Mouse (Mus musculus) heart, postnatal 4 days (tissue): ENCODE results near the gene 9530053A07Rik. TPM values are rescaled to one million over a fixed set of nuclear protein-coding genes. Genes with fewer than 3 reads are reported as not detected.

ENCODE experiments used
- DNase-seq: peaks from one replicate; pipeline ENCODE4 v3.0.0; 2021
- total RNA-seq, 2 experiments: library from RNA; stranded (reverse); gene quantifications; 2 replicates each; pipeline ENCODE4 v1.2.3; 2021

9530053A07Rik gene
- total RNA-seq, 2 experiments from 2014 or later = not detected

DNA sequence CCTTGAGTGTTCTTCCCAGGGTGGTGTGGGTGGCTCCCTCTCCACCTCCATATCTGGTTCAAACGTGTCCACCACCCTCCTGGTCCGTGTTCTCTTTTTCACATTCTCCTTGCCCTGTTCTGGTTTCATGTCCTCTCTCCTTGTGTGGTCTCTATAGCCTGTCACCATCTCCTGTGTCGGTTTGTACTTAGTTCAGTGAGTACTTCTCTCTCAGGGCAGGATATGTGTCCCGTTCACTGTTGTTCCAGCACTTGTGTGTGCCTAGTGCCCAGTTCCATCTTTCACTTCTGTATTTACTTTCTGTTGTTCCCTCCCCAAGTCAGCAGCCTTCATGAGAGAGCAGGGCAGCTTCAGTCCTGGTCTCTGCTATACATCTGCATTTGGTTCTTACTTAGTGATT lies 46.1 kb downstream of the 9530053A07Rik start:
- no peak for DNase-seq

DNA sequence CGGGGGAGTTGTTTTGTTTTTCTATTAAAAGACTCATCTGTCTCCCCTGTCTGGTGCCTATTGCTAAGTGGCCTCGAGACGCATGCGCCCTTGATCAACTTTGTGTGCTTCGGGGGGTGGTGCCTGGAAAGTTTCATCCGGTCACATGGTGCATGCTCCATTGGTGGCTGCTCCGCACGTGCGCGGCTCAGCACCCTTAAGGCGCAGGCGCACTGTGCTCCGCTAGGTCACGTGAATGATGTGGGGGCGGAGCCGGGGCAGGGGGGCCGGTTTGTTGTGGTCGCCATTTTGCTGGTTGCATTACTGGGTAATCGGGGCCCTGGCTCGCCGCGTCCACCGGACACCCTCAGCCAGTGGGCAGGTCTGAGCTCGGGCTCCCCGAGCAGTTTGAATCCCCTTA lies 50.0 kb downstream of the 9530053A07Rik start, which contains the start of gene Dyrk1b:
Dyrk1b (plus strand) TSS at position 242 of the 400 bp plus-strand sequence.
- peak; percentile 99 for DNase-seq

DNA sequence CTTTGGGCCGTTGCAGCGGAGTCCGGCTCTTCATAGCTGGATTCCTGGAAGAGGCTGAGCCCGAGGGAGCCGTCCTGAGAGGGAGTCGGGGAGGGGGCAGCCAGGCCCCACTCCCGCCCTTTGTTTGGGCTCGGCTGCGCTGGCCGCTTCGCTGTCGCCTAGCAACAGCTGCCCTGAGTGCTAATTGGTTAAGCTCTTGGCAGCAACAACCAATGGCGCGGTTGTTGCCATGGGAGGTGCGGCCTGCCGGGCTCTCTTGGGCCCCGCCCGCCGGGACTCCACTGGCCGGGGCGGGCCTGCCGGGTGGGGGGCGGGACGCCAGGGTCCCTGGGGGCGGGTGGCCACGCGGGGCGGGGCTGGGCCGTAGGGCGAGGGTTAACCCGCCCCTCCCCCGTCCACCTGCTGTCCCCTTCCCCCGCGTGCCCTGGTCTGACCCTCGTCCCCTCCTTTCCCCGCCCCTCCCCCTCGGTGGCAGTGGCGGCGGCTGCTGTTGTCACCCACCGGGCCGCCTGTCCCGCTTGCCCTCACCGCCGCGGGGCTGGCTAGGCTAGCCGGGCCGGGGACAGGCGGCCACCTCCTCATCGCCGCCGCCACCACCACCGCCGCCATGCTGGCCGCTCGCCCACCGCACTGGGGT lies 50.6 kb downstream of the 9530053A07Rik start:
- peak; percentile 95 for DNase-seq

DNA sequence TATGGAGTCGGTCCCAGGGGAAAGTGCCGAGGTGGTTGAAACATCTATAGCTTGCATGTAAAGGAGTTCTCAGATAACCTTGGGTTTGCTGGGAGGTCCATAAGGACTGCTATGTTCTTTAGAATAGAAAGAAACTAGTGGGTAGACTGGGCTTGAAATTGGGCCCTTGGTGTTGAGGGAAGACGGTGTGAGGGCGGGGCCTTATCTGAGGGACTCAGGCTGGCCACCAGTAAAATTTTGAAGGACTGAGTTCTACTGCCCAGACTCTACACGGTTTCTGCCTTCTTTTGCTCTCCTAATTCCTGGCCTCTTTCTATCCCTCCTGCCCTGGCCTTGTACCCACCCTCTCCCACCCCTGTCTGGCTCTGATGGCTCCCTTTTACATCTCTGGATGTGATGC lies 51.6 kb downstream of the 9530053A07Rik start:
- DNase-seq = no peak

DNA sequence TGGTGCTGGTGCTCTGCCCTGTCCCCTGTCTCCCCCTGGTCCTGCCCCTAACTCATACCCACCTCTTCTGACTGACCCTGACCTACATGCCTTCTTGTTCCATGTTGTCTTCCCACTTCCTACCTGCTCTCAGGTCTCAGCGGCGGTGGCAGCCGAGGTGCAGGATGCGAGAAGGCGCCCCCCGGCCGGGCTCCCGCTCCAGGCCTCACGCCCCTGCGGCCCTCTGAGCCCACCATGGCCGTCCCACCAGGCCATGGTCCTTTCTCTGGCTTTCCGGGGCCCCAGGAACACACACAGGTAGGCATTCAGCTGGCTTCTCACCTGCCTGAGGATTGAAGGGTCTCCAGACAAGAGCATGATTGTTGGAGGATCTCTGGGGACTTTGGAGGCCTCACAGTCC lies 52.1 kb downstream of the 9530053A07Rik start:
- no peak for DNase-seq

DNA sequence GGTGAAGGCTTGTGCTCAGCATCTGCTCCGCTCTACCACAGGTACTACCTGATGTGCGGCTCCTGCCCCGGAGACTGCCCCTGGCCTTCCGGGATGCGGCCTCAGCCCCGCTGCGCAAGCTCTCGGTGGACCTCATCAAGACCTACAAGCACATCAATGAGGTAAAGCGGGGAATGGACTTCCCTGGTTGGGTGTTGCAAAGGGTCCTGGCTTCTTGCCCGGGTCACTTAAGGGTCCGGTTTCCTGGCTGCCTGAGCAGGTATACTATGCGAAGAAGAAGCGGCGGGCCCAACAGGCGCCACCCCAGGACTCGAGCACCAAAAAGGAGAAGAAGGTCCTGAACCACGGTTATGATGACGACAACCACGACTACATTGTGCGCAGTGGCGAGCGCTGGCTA lies 53.1 kb downstream of the 9530053A07Rik start:
- no peak for DNase-seq

DNA sequence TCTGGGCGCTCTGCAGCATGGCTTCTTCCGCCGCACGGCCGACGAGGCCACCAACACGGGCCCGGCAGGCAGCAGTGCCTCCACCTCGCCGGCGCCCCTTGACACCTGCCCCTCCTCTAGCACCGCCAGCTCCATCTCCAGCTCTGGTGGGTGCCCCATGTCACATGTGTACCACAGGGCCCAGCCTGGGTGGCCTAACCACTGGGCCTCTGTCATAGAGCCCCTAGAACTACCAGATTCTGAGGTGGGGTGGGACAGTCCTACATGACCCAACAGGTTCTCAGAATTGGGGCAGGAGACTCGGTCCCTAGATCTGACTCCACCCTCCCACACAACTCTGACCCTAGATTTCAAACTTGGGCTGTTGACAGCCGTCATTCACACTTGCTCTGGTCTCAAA lies 56.6 kb downstream of the 9530053A07Rik start:
- no peak for DNase-seq

DNA sequence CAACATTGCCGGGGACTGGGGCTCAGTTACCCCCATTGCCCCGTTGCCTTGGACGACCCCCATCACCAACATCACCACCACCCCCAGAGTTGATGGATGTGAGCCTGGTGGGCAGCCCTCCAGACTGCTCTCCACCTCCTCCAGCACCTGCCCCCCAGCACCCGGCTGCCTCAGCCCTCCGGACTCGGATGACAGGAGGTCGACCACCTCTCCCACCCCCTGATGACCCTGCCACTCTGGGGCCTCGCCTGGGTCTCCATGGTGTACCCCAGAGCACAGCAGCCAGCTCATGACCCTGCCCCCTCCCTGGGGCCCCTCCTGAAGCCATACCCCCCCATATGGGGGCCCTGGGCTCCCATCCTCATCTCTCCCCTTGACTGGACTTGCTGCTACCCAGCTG lies 57.4 kb downstream of the 9530053A07Rik start:
- DNase-seq = no peak

DNA sequence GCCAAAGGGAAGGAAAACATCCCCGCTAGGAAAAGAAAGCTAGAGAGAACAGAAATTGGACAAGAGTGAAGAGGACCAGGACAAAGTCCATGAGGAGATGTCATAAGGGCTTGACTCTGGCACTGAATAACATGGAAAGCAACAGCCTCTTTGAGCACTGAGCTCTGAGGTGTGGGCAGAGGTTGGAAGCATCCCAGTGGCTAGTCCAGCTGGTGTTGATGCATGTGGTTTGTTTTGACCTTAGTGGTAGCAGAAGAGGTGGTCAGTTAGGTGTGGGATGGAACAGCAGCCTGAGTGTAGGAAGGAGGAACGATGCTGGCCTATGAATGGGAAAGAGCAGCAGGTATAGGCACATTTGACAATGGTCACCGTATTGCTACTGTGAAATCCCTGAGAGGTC lies 62.2 kb downstream of the 9530053A07Rik start:
- DNase-seq = no peak

DNA sequence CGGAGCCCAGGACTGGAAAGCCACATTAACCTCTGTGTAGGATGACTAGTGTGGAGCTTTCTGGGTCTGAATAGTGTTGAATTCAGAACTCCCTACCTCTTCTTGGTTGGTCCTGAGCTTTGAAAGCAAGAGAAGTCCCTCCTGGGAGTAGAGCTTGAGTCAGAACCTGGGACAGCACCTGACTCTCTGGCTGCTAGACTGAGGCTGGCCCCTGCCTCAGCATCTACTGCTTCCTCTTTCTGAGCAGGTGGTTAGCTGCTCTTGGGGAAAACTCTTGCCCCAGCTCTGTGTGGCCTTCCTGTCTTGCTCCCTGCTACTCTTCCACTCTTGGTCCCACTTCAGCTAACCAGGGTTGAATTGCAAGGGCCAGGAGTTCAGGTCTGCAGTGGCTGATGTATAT lies 62.6 kb downstream of the 9530053A07Rik start:
- DNase-seq = no peak

DNA sequence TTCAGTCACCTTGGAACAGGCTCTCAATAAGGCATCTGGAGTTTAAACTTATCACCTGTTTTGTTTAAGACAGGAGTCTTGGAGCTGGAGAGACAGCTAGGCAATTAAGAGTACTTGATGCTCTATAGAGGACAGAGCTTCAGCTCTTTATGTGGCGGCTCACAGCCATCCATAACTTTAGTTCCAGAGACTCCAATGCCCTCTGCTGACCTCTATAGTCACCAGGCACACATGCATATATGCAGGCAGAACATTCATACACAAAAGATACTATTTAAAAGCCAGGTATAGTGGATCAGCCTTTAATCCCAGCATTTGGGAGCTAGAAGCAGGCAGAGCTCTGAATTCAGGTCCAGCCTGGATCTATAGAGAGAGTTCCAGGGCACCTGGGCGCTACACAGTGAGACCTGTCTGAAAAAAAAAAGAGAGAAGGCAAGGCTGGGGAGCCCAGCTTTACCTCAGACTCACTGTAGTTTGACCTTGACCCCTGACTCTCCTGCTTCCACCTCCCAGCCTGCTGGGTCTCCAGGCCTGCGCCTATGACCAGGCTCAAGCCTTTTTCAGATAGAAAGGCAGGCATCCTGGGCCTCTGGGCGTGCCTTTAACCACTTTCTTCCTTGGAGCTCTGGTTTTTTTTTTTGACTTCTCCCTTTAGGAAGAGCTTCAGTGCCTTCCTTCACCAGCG lies 66.3 kb downstream of the 9530053A07Rik start:
- DNase-seq = no peak

DNA sequence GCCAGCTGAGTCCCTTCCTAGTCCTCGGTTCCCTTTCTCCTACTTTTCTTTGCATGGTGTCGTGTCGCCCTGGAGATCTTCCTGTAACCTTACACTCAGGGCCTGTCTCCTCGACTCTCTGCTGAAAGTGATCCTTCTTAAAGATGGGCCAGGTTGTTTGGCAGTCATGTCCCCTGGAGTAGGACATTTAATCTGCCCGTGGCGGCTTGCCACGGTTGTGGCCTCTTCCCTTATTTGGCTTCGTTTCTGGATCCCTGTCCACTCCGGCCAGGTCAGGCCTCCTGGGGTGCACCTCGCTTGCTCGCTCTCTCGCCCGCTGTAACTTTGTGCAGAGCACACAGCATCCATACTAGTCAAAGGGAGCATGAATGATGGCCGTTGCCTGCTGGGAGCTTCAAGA lies 67.3 kb downstream of the 9530053A07Rik start:
- no peak for DNase-seq

DNA sequence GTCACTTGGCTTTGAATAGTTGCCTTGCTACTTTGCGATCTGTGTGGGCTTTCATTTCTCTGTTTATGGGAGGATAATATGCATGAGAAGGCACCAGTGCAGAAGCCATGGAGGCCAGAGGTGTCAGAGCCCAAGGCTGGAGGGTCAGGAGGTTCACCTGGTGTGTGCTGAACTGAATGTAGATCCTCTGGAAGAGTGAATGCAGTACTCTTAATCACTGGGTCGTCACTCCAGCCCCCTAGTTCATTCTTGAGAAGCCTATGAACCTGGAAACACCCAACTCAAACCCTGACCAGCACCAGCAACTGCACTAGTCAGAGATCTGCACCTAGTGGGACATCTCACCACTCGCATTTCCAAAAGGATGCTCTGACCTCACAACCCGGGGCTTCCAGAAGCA lies 69.8 kb downstream of the 9530053A07Rik start:
- DNase-seq = no peak

DNA sequence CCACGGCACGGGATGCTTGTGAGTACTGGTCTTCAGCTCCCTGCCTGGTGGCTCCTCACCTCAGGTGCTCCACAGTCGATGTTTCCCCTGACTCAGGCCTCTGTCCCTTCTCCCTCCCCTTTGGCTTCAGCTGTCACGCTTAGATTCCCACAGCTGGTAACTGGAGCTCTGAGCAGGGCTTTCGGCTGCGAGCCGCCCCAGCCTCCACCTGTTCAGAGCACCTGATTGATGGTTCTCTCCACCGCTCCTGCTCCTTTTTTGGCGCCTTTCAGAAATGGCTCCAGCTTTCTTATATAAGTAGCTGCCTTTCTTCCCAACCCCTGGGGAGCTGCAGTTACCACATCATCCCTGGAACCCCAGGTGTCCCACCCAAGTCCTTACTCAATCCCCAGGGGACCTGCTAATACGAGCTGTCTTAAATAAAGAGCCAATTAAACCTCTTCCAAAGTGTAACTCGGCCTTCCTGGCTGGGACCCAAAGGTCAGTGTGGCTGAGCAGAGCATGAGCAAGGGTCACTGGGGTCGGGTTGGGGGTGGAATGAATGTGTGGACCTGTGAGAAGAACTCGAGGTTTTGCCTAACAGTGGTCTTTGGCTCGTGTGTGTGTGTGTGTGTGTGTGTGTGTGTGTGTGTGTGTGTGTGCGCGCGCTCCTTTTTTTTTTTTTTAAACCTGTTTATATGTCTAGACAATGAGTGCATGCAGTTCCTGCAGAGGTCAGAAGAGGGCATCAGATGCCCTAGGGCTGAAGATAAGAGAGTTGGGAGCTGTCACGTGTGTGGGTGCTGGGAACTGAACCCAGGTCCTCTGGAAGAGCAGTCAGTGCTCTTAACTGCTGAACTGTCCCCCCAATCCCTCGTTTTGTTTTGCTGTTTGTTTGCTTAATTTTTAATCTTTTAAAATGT lies 74.2 kb downstream of the 9530053A07Rik start:
- DNase-seq = no peak

DNA sequence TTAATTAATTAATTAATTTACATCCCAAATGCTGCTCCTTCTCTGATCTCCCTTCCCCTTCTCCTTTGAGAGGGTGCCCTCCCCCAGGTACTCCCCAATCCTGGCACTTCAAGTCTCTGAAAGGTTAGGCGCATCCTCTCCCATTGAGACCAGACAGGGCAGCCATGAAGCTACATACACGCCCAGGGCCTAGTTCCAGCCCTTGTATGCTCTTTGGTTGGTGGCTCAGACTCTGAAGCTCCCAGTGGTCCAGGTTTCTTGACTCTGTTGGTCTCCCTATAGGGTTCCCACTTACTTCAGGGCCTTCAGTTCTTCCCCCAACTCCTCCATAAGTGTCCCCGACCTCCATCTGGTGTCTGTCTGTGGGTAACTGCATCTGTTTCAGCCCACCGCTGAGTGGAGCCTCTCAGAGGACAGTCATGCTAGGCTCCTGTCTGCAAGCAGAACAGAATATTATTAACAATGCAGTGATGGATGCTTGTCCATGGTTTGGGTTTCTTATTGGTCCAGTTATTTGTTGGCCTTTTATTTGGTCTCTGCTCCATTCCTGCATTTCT lies 76.9 kb downstream of the 9530053A07Rik start:
- peak; percentile 61 for DNase-seq

DNA sequence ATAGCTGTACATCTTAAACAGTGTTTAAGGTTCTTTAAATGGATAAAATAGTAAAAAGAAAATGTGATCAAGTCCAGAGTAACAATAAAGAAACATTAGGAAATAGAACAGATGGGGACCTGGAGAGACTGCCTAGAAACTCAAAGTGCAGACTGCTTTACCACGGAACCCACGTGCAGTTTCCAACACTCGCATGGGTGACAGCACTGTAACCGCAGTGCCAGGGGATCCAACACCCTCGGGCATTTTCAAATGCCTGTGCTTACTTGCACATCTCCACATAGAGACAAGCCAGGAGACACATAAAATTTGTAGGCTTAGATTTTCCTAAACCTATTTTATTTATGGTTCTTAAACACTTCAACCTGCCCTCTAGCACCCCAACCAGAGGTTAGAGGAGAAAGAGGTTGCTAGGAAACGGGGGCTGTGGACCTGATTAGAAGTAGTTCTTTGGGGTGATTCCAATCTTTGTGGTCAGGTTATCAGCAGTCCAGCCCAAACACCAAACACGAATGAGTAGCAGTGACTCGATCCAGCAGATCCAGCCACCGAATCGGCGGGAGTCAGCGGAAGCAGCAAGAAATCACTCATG lies 79.2 kb downstream of the 9530053A07Rik start:
- DNase-seq = no peak

DNA sequence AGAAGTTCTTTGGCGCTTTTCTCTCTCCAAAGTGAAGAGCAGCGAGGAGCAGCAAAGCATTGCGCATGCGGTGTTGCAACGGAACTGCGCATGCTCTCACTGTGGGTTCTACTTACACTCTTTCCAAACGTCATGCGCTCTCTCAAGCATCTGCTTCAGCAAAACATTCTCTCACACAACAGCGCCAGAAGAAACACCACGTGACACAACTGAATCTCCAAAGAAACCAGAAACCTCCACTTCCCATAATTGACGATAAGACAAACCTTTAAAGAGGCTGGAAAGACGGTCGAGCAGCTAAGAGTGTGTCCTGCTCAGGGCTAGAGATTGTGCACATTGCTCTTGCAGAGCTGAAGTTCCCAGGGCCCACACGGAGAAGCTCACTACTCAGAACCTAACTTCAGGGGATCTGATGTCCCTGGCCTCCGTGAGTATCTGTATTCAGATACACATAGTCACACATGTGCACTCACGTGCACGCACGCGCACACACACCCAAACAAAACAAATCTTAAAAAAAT lies 79.8 kb downstream of the 9530053A07Rik start:
- peak; percentile 73 for DNase-seq

DNA sequence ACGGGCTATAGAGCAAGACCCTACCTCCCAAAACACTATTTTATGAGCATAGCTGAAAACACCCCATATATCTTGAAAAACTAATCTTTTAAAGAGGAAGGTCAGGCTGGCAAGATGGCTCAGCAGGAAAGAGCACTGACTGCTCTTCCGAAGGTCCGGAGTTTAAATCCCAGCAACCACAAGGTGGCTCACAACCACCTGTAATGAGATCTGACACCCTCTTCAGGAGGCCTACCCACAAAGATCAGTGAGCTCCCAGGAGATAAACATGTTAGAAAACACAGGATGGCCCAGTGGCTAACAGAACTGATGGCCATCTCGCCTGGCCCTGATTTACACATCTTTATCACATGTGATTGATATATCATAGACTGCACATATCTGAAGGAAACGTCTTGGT lies 81.5 kb downstream of the 9530053A07Rik start:
- DNase-seq = no peak

DNA sequence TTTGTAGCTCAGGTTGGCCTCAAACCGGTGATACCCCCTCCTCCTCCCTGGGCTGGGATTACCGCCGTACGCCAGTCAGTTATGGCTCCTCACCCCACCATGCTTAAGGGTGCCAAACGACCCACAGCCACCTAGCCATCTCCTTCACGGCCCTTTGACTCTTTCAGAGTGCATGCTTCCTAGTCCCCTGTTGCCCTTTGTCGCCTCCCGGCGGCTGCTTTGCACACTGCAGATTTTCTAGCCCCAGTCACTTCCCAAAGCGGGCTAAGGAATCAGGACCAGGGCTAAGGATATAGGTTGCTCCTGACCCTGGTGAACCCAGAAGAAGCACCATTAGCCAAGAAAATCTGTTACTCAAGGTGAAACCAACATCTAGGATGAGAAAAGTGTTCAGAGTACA lies 84.9 kb downstream of the 9530053A07Rik start:
- peak; percentile 83 for DNase-seq
